Mouse (Mus musculus) heart, adult 2 months (tissue): ENCODE results near the gene Rap1gap2. TPM values are rescaled to one million over a fixed set of nuclear protein-coding genes. Genes with fewer than 3 reads are reported as not detected.
A peak's percentile ranks its signal among the peaks of the same experiment; 100 is the strongest.

ENCODE experiments used
- DNase-seq, 2 experiments: peaks; one replicate each; pipeline ENCODE4 v3.0.0; 2021
- H3K27ac ChIP-seq: fragments of 200-600 bp; 2 replicates; pipeline ENCODE4 v1.8.1; 2022
- H3K27me3 ChIP-seq: fragments of 200-500 bp; 2 replicates; pipeline ENCODE4 v1.6.1; 2012; ENCODE audit warnings: mild to moderate bottlenecking, low read length, inconsistent platforms, mixed read lengths; ENCODE audit not compliant: control insufficient read depth, insufficient read depth
- H3K36me3 ChIP-seq: fragments of 200-500 bp; 2 replicates; pipeline ENCODE4 v1.6.1; 2012; ENCODE audit warnings: low read length, inconsistent platforms; ENCODE audit not compliant: control insufficient read depth, insufficient read depth
- H3K4me1 ChIP-seq: fragments of 200-500 bp; 2 replicates; pipeline ENCODE4 v1.6.1; 2011; ENCODE audit warnings: low read length; ENCODE audit not compliant: control insufficient read depth, insufficient read depth
- H3K4me3 ChIP-seq: fragments of 200-600 bp; 2 replicates; pipeline ENCODE4 v1.8.1; 2022
- H3K79me2 ChIP-seq: fragments of 200-500 bp; replicated peaks from 2 replicates; pipeline ENCODE4 v1.6.1; 2012; ENCODE audit warnings: mild to moderate bottlenecking, inconsistent platforms, low read length, moderate library complexity, mixed read lengths; ENCODE audit not compliant: control insufficient read depth, insufficient read depth
- H3K9ac ChIP-seq: fragments of 200-500 bp; 2 replicates; pipeline ENCODE4 v1.6.1; 2012; ENCODE audit warnings: low read depth, mild to moderate bottlenecking, control low read depth, inconsistent platforms, low read length, mixed read lengths
- CTCF ChIP-seq: fragments of 200-600 bp; IDR thresholded peaks from 2 replicates; pipeline ENCODE4 v1.8.1; 2022; ENCODE audit warnings: antibody characterized with exemption, mild to moderate bottlenecking, moderate library complexity
- EP300 ChIP-seq: fragments of 200-500 bp; IDR thresholded peaks from 2 replicates; pipeline ENCODE4 v1.6.1; 2011; ENCODE audit warnings: low read depth, low read length, control low read depth; ENCODE audit not compliant: insufficient read depth
- POLR2A ChIP-seq: fragments of 200-500 bp; IDR thresholded peaks from 2 replicates; pipeline ENCODE4 v1.6.1; 2011; ENCODE audit warnings: mild to moderate bottlenecking, low read depth, low read length, control low read depth; ENCODE audit not compliant: insufficient read depth
- WGBS: fragments of 180-500 bp; shearing (Covaris S2); methylation state at CpG from one replicate; pipeline ENCODE4 v1.1.7; 2018; 5-methylcytosine and 5-hydroxymethylcytosine counted together
- intact Hi-C: fragments of 180-260 bp; cut with DNase I; formaldehyde crosslinking; loops from one replicate; pipeline ENCODE4 v1.15.1; 2025
- long read RNA-seq: library from polyadenylated mRNA; stranded (forward); transcript quantifications from one replicate; pipeline ENCODE4 v2.0.0, GENCODE M21; 2021
- polyA plus RNA-seq: library from polyadenylated mRNA; depleted of rRNA; stranded (reverse); fragments of >200 nt; gene quantifications from 2 replicates; pipeline ENCODE4 v1.2.3, GENCODE M21; 2012; rRNA removed
- total RNA-seq, 2 experiments: library from RNA; stranded (reverse); gene quantifications; 2 replicates each; pipeline ENCODE4 v1.2.3; 2021

Rap1gap2 gene
- total RNA-seq (10 to 100 TPM; 82.7 to 88.9 TPM), polyA plus RNA-seq (43.9 and 78.5 TPM in 2 replicates)
- long read RNA-seq, partial matches to known transcripts = 11 of 43 reads
- long read RNA-seq, other reads (novel, unspliced or antisense) = 32 of 43 reads

DNA sequence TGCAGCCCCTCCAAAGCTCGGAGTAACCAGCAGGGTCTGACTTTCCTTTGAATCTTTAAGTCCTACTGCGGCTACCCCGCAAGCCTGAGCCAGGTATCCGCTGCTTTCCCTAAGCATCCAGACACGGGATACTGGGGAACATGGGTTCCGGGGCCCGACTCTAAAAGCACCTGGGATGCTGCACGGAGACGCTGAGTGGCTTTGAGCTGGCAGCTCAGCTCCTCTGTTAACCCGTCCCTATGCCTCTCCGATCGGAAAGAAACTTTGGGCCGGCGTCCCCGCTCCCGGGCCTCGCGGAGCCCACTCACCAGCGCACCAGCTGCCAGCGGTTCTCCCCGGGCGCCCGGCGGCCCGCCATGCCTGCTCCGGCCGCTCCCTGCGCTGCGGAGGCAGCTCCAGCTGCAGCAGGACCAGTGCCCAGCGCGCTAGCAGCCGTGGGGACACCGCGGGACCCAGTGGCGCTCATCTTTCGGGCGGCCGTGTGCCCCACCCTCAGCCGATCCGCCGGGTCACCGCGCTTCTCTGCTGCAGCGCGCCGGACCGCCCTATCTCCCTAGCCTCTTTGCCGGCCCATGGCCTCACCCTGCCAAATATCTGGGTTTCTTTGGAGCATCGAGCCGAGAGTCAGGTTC, at the start of gene Rap1gap2:
Gene Rap1gap2, minus strand, starts transcription at position 371 of the 632 bp plus-strand sequence.
- no peak within 1 kb of the TSS for H3K27ac ChIP-seq
- TF ChIP-seq CTCF = no peak
- no peak for TF ChIP-seq EP300
- no peak for TF ChIP-seq POLR2A
- H3K4me1 ChIP-seq = peaks cover 1% of the 10 kb centered on the region; the same call in 1 of the 2 replicates
- H3K9ac ChIP-seq = no peak within 1 kb of the TSS
- H3K4me3 ChIP-seq = peak within 1 kb of the TSS; percentile 31
- peak in 1 of 2 experiments; percentile 27 for DNase-seq
- H3K27me3 ChIP-seq = peaks cover 10% of the 10 kb centered on the region
- WGBS = 3% methylated on average over 50 of the region's 50 CpGs
- no peaks in the 10 kb centered on the region for H3K36me3 ChIP-seq
- no peaks in the 10 kb centered on the region for H3K79me2 ChIP-seq
- intact Hi-C loops = no loop called here

DNA sequence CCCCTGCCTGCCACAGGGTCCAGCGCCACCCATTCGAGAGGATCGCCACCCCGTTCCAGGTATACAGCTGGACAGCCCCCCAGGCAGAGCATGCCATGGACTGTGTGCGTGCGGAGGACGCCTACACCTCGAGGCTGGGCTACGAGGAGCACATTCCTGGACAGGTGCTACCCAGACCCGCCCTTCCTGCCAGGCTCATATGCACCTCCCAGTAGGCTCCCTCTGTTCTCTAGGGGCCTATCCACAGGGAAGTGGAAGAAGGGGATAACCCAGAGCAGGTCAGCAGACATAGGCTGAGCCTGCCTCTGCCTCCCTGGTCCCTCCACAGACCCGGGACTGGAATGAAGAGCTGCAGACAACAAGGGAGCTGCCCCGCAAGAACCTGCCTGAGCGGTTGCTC, 49.6 kb upstream of the Rap1gap2 start:
- Histone ChIP-seq H3K9ac (no peak overlapping the region), H3K27me3 (no peaks in the 10 kb centered on the region), H3K4me3 (no peak overlapping the region), H3K36me3 (no peaks in the 10 kb centered on the region), H3K4me1 (no peaks in the 10 kb centered on the region), H3K27ac (no peak overlapping the region), H3K79me2 (no peaks in the 10 kb centered on the region)
- TF ChIP-seq CTCF (no peak), EP300 (no peak), POLR2A (no peak)
- intact Hi-C loops = no loop called here
- 90% methylated on average over 13 of the region's 13 CpGs for WGBS
- DNase-seq = peak in 1 of 2 experiments; percentile 17

GRCm38 (mm10) chr11:74655941-74656340, 45.2 kb upstream of the Rap1gap2 start:
- intact Hi-C loops = no loop called here
- DNase-seq = no peak
- Histone ChIP-seq H3K4me3 (no peak overlapping the region), H3K27me3 (no peaks in the 10 kb centered on the region), H3K27ac (no peak overlapping the region), H3K4me1 (peaks cover 8% of the 10 kb centered on the region), H3K36me3 (peaks cover 3% of the 10 kb centered on the region; the same call in 1 of the 2 replicates), H3K79me2 (no peaks in the 10 kb centered on the region; the same call in 1 of the 2 replicates), H3K9ac (no peak overlapping the region)
- no peak for TF ChIP-seq CTCF
- no peak for TF ChIP-seq EP300
- TF ChIP-seq POLR2A = no peak
- 41% methylated on average over 3 of the region's 3 CpGs for WGBS

- peak overlapping the region; percentile 89 for H3K27ac ChIP-seq
These were observed 42.7 kb upstream of the Rap1gap2 start for GRCm38 (mm10) chr11:74653385-74653784.

DNA sequence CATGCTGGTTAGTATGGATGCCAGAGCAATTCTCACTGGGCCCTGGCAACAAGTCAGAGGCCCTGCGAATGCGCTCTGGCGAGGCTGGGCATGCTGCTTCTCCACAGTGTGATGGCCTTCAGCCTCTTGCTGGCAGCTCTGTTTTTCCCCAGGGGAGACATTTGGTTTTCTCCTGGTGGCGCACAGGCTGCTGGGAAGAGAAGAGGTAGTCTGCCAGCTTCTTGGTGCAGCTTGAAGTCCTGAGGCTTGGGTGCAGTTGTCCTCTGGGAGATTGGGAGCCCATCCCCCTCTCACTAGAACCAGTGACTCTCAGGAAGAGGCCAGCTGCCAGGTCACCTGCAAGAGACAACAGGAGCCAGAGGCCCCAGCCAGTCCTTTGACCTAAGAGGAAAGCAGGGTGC, 42.1 kb upstream of the Rap1gap2 start:
- peak overlapping the region; percentile 58 for H3K9ac ChIP-seq
- H3K79me2 ChIP-seq = peaks cover 11% of the 10 kb centered on the region
- DNase-seq = peak; percentile 63 to 80
- H3K4me3 ChIP-seq = peak overlapping the region; percentile 36
- H3K27me3 ChIP-seq = no peaks in the 10 kb centered on the region
- intact Hi-C loops = no loop called here
- H3K36me3 ChIP-seq = peaks cover 7% of the 10 kb centered on the region; the same call in 1 of the 2 replicates
- H3K4me1 ChIP-seq = peaks cover 12% of the 10 kb centered on the region
- H3K27ac ChIP-seq = peak overlapping the region; percentile 89
- 40% methylated on average over 4 of the region's 4 CpGs for WGBS
- TF ChIP-seq POLR2A (no peak), CTCF (no peak), EP300 (0 out of 2 replicates have a peak, but pooled peaks have one; percentile 39)

More at GRCm38 (mm10) chr11:74653385-74653784, 42.7 kb upstream of the Rap1gap2 start:
- TF ChIP-seq POLR2A = no peak
- TF ChIP-seq EP300 = no peak
- no peak for TF ChIP-seq CTCF
- Histone ChIP-seq H3K79me2 (peaks cover 11% of the 10 kb centered on the region), H3K4me1 (peaks cover 12% of the 10 kb centered on the region), H3K36me3 (peaks cover 7% of the 10 kb centered on the region; the same call in 1 of the 2 replicates), H3K27me3 (no peaks in the 10 kb centered on the region), H3K9ac (peak overlapping the region; percentile 58), H3K4me3 (peak overlapping the region; percentile 36)
- 46% methylated on average over 6 of the region's 6 CpGs for WGBS
- DNase-seq = peak; percentile 49 to 60
- intact Hi-C loops = no loop called here

GRCm38 (mm10) chr11:74650576-74651100, 39.9 kb upstream of the Rap1gap2 start:
- Histone ChIP-seq H3K27me3 (no peaks in the 10 kb centered on the region), H3K4me1 (peaks cover 12% of the 10 kb centered on the region), H3K9ac (peak overlapping the region; percentile 100), H3K79me2 (peaks cover 11% of the 10 kb centered on the region), H3K36me3 (peaks cover 7% of the 10 kb centered on the region; the same call in 1 of the 2 replicates), H3K27ac (peak overlapping the region; percentile 94), H3K4me3 (peak overlapping the region; percentile 72)
- no peak for DNase-seq
- TF ChIP-seq EP300 (no peak), POLR2A (no peak), CTCF (no peak)
- WGBS = 27% methylated on average over 4 of the region's 4 CpGs
- intact Hi-C loops = no loop called here
